Mouse (Mus musculus): ENCODE data around the gene Sh3gl1.

- TF ChIP-seq CTCF (IDR thresholded peaks at IDR 0.05; ENCODE audit: borderline replicate concordance, control insufficient read depth, extremely low read depth, insufficient read depth, low read length, poor library complexity), result no peak
- TF ChIP-seq POLR2A (IDR thresholded peaks at IDR 0.05; ENCODE audit: control insufficient read depth, extremely low read depth, insufficient read depth, low read length, poor library complexity), result no peak
Measured at GRCm38 (mm10) chr17:56026881-56027280, 9.6 kb downstream of the Sh3gl1 start.

All from thymus, adult 2 months (tissue).